Mouse (Mus musculus) mouse trophoblast stem cell (cell line): ENCODE data around the gene Ncl.

Source experiments
- in situ Hi-C, 2 experiments: fragments of 300-500 bp; cut with MseI, MboI; formaldehyde crosslinking; loops; 2 replicates in 1 of 2; 3 replicates in 1 of 2; pipeline ENCODE4 v1.15.1; 2025

The Ncl gene

GRCm38 (mm10) chr1:86358906-86359797 lies at the start of gene Ncl:
TSS of gene Ncl (minus strand) at chr1:86359400.
- in situ Hi-C loops: no loop called here

DNA sequence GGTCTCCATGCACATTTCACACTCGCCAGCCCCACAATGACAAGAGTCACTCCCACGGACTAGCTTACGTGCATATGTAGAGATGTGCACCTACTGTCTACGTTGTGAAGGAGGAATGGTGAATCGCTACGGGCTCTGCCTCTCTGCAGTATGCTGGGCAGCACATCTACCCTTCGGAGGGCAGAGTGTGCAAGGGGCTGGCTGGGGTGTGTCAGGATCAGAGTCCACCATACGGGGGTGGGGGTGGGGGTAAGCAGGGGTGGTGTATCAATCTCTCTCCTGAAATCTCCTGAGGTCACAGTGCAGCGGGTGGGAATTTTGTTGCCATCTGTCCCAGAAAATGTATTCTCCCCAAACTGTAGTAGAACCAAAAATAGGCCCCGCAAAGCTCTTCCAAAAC lies 49.3 kb upstream of the Ncl start:
- in situ Hi-C loops: no loop called here

DNA sequence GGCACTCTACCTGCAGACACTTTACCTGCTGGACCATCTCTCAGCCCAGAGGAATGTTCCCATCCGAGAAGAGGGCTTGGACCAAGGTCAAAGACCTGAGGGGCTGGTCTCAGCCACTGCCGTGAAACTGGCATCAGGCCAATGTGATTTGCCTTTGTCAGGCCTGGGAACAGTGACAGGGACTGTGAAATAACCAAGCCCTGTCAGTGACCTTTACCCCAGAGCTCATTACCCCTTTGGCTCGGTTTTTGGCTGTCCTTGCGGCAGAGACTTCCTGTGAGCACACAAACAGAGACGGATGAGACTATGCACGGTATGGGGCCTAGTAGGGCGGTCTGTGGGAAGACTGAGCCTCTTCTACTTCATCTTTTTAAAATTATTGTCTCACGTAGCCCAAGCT lies 47.7 kb upstream of the Ncl start:
- in situ Hi-C loops: no loop called here

DNA sequence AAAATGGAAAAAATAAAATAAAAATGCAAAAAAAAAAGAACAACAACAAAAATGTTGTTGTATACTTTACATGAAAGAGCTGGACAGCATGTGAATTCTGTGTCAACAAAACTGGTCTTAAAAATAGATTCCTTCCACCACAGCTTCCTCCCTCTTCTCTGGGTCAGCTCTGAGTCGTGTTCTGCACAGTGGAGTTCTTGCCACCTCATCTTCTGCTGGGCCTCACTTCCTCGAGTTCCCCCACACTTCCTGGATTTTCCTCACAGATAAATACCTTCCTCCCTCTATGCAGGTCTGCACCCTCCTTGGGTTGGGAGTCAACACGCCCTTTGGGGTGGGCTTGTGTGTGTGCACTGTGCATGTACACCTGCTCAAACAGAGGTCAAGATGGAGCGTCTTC lies 47.1 kb upstream of the Ncl start:
- in situ Hi-C loops: no loop called here

- in situ Hi-C loops: no loop called here
Observed at GRCm38 (mm10) chr1:86404834-86405233, 45.6 kb upstream of the Ncl start.

- in situ Hi-C loops: no loop called here
Observed at GRCm38 (mm10) chr1:86400096-86400754, 41.0 kb upstream of the Ncl start.

DNA sequence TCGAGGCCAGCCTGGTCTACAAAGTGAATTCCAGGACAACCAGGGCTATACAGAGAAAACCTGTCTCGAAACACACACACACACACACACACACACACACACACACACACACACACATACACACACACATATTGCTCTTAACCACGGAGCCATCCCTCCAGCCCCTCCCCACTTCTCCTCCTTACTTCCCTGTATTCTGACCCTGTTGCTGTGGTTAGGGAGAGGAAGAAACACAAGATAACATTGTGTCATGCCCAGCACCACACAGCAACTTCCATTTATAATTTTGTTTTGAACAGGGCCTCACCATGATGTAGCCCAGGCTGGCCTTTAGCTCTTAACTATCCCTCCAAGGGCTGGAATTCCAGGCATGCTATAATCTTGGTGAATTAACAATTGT lies 40.1 kb upstream of the Ncl start:
- in situ Hi-C loops: no loop called here

DNA sequence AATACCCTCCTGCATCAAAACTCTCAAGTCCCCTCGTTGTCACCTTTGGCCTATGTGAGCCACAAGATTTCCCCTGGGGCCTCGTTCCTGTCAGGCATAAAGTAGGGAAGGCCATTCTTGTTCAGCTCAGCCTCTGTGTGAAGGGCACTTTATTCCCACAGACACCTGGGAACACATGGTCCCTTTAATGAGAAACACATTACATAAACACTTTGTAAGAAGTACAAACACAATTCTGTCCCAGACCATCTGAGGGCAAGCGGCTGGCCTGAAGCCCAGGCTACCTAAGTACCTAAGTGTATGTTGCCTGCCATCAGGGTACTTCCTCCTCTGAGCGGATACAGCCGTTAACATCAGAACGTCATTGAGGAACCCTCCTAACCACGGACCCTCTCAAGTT lies 39.0 kb upstream of the Ncl start:
- in situ Hi-C loops: no loop called here

DNA sequence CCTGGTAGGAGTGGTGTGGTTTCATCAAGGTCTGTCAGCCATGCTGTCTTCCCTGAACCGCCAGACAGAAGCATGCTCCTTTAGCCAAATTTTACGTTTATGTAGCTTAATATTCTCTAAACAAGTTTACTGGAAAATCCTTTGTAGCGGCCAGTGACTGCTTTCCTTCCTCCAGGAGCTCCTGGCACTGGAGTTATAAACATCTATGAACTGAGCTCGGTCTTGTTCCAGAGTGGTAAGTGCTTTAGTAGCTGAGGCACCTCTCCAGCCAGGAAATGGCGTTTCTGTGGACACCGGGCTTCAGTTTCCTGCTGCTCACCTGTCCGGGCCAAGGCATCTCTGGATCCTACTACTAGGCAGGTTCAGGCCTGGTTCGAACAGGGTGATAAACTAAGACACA lies 38.4 kb upstream of the Ncl start:
- in situ Hi-C loops: no loop called here

DNA sequence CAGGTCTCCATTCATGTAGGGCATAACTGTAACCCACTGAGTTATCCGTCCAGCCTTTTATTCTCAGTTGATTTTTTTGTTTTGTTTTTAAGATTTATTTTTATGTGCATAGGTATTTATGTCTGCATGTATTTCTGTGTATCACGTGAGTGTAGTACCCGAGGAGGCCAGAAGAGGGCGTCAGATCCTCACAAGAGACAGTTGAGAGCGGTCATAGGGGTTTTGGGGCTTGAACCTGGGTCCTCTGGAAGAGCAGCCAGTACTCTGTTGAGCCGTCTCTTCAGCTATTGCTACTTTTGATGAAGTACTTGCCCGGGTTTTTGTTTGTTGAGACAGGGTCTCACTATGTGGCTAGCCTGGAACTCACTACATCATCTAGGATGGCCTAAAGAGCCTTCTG lies 36.7 kb upstream of the Ncl start:
- in situ Hi-C loops: no loop called here

DNA sequence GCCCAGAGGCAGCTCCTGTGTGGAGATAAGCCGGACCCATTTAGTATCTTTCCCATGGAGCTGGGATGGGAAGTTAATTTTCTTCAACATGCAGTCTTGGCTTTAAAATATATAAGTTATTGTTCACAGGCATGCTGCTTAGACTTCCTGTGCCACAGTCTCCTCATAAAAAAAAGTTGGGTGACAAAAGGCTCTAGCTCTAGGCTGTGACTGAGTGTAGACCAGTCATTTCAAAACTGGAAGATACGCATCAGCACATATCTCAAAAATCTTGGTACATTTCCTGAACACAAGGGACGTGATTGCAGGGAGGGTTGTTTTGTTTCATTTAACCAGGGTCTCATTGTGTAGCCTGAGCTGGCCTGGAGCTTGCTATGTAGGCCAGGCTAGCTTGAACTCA lies 35.0 kb upstream of the Ncl start:
- in situ Hi-C loops: no loop called here

DNA sequence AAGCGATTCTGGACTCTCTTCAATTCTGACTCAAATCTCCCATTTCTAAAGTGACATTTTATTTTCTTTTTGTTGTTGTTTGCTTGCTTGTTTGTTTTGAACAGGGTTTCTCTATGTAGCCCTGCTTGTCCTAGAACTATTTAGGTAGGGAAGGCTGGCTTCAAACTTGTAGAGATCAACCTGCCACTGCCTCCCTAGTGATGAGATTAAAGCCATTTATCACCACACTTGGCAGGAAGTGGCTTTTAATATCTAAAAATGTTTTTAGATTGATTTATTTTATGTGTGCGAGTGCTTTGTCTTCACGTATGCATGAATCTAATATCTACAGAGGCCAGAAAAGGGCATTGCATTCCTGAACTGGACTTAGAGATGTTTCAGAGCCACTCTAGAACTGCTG lies 34.0 kb upstream of the Ncl start:
- in situ Hi-C loops: no loop called here

DNA sequence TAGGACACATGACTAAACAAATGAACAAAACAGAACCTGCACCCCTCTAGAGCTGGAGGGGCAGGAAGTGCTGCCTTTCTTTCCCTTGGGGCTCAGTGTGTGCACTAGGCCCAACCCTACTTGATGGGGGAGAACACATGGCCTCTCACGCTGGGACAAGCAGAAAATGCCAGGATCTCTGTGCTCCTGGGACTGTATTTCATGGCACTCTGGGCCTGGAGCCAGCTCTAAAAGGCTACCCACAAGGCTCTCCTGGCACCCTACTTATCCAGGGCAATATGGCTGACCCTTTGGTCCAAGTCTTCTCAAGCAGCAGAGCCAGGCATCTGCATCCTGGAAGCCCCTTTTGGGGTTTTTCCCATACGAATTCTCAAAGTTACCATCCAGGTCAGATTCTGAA lies 32.2 kb upstream of the Ncl start:
- in situ Hi-C loops: no loop called here

DNA sequence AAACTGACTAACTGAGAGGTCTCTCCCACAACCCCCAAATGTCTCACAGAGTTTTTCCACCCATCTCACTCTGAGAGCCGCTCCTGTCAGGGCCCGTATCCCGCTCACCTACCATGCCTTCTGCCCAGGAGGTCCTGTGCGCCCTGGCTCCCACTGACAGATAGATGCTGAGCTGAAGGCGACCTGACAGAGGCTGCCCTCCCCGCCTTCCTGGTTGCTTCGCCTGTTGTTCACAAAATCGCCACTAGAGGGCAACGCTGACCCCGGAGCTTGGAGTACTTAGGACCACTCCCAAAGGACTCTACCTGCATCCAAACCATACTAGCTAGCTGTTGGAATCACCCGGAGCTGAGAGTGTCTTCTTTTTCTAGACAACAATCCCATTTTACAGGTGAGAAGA lies 30.0 kb upstream of the Ncl start:
- in situ Hi-C loops: no loop called here

DNA sequence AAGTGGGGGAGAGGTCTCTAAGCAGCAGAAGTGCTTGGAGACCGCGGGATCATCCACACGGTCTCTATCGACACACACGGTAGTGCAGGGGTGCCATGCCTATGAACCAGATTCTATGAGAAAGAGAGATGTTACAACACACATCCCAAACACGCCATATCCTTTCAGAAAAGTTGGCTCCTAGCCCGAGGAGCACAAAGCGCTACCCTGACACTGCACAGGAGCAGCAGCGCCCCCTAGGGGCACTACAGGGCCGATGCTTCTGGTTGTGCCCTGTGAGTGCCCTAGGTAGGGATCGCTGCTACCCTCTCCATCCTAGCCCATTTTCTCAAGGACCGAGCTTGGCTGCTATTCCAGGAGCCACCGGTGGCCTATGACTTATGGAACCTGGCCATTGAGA lies 21.8 kb upstream of the Ncl start:
- in situ Hi-C loops: no loop called here

- in situ Hi-C loops: no loop called here
Observed at GRCm38 (mm10) chr1:86379161-86379569, 20.0 kb upstream of the Ncl start.

DNA sequence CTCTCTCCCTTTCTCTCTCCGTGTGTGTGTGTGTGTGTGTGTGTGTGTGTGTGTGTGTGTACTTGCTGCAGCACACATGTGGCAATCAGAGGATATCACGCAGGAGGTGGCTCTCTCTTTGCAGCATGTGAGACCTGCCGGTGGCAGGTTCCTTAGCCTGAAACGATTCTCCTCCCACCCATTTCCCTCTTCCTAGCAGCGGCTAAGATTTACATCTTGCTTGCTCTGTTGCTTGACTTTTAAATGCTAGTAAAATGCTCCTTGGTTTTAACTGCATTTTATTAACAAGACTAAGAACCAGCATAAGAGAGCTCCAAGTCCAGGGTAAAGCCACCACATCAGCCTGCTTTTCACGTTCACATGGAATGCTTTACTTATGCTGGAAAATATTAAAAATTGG lies 19.5 kb upstream of the Ncl start:
- in situ Hi-C loops: no loop called here

GRCm38 (mm10) chr1:86376354-86376753 lies 17.2 kb upstream of the Ncl start:
- in situ Hi-C loops: no loop called here

- in situ Hi-C loops: no loop called here
Observed at GRCm38 (mm10) chr1:86371997-86372396, 12.8 kb upstream of the Ncl start.

- in situ Hi-C loops: no loop called here
Observed at GRCm38 (mm10) chr1:86368086-86368485, 8.9 kb upstream of the Ncl start.

DNA sequence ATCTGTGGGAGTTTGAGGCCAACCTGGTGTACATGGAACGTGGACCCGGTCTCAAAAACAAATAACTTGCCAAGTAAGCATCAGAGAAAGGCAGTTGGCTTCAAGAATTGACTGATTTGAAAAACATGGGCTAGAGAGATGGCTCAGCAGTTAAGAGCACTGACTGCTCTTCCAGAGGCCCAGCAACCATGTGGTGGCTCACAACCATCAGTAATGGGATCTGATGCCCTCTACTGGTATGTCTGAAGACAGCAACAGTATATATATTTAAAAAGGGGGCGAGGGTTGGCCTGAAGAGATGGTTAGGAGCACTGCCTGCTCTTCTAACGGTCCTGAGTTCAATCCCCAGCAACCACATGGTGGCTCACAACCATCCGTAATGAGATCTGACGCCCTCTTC lies 4.5 kb upstream of the Ncl start:
- in situ Hi-C loops: no loop called here

- in situ Hi-C loops: no loop called here
Observed at GRCm38 (mm10) chr1:86361852-86362615, 2.8 kb upstream of the Ncl start.

DNA sequence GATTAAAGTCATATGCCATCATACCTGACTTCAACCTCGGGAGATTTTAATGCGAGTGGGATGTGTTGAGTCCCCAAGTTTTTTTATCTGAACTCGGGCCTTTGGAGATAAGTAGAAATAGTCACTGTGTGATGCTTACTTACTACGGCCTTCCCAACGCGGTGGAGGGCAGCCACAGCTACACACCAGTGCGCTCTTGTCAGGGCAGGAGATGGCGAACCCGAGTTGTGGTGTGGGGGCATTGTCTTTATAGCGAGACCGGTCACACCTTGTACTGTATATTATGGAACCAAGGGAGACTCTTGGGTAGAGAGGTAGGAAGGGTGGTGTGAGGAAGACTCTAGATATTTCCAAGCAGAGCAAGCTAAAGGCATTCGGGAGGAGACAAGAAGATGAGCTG lies 1.2 kb upstream of the Ncl start:
- in situ Hi-C loops: no loop called here
